Mouse (Mus musculus) kidney, embryonic 14.5 days (tissue): ENCODE results near the gene Srrt. TPM values are rescaled to one million over a fixed set of nuclear protein-coding genes. Genes with fewer than 3 reads are reported as not detected.

ENCODE experiments used
- ATAC-seq: fragments of 200-750 bp; cut with Nextera tagmentation; 2 replicates; pipeline ENCODE4 v1.8.0; 2017; ENCODE audit warnings: moderate number of reproducible peaks, mild to moderate bottlenecking, moderate TSS enrichment, moderate library complexity; ENCODE audit not compliant: low FRiP score, low TSS enrichment
- H3K27ac ChIP-seq: fragments of 300-500 bp; sonication (generic); 2 replicates; pipeline ENCODE4 v1.5.1; 2014; ENCODE audit warnings: low read depth, mild to moderate bottlenecking, low read length, moderate library complexity, mixed read lengths
- H3K27me3 ChIP-seq: fragments of 300-500 bp; sonication (generic); 2 replicates; pipeline ENCODE4 v1.6.1; 2014; ENCODE audit warnings: mild to moderate bottlenecking, low read length; ENCODE audit not compliant: control insufficient read depth, insufficient read depth
- H3K36me3 ChIP-seq: fragments of 300-500 bp; sonication (generic); 2 replicates; pipeline ENCODE4 v1.6.1; 2014; ENCODE audit warnings: low read length, mixed read lengths; ENCODE audit not compliant: control insufficient read depth, insufficient read depth
- H3K4me1 ChIP-seq: fragments of 300-500 bp; sonication (generic); 2 replicates; pipeline ENCODE4 v1.6.1; 2014; ENCODE audit warnings: low read length, mixed read lengths; ENCODE audit not compliant: control insufficient read depth, insufficient read depth
- H3K4me2 ChIP-seq: fragments of 300-500 bp; sonication (generic); replicated peaks from 2 replicates; pipeline ENCODE4 v1.6.1; 2014; ENCODE audit warnings: low read depth, mild to moderate bottlenecking, low read length
- H3K4me3 ChIP-seq: fragments of 300-500 bp; sonication (generic); 2 replicates; pipeline ENCODE4 v1.5.1; 2014; ENCODE audit warnings: mild to moderate bottlenecking, low read length
- H3K9ac ChIP-seq: fragments of 300-500 bp; sonication (generic); 2 replicates; pipeline ENCODE4 v1.6.1; 2014; ENCODE audit warnings: low read depth, mild to moderate bottlenecking, low read length, moderate library complexity
- H3K9me3 ChIP-seq: fragments of 300-500 bp; sonication (generic); 2 replicates; pipeline ENCODE4 v1.6.1; 2016; ENCODE audit warnings: low read length; ENCODE audit not compliant: control insufficient read depth
- WGBS: fragments of 180-500 bp; shearing (Covaris S2); extraction: QIAGEN DNeasy Blood & Tissue Kit; methylation state at CpG from one replicate; pipeline ENCODE4 v1.1.7; 2014; 5-methylcytosine and 5-hydroxymethylcytosine counted together
- polyA plus RNA-seq: library from polyadenylated mRNA; unstranded; fragments of >200 nt; fragmentation: Nextera tagmentation; extraction: Ambion mirVana; gene quantifications from 2 replicates; pipeline ENCODE4 v1.2.1, GENCODE M21; 2014

The Srrt gene
- polyA plus RNA-seq, 1 experiment from 2014 or later, result 141 TPM

GRCm38 (mm10) chr5:137340222-137340621 lies 32.7 kb upstream of the Srrt start:
- H3K4me3 ChIP-seq, result no peak overlapping the region
- no peak overlapping the region for H3K9ac ChIP-seq
- H3K4me1 ChIP-seq, result peaks cover 21% of the 10 kb centered on the region
- no peaks in the 10 kb centered on the region for H3K27me3 ChIP-seq
- H3K27ac ChIP-seq, result peak overlapping the region; percentile 68; the same call in 1 of the 2 replicates
- 80% methylated on average over 6 of the region's 6 CpGs for WGBS
- no peaks in the 10 kb centered on the region for H3K36me3 ChIP-seq
- ATAC-seq, result no peak
- no peak overlapping the region for H3K4me2 ChIP-seq
- no peaks in the 10 kb centered on the region for H3K9me3 ChIP-seq

- Histone ChIP-seq H3K9me3 (no peaks in the 10 kb centered on the region), H3K4me2 (peak overlapping the region; percentile 64), H3K27me3 (no peaks in the 10 kb centered on the region), H3K27ac (peak overlapping the region; percentile 83), H3K4me1 (peaks cover 21% of the 10 kb centered on the region), H3K4me3 (peak overlapping the region; percentile 37), H3K9ac (peak overlapping the region; percentile 61), H3K36me3 (no peaks in the 10 kb centered on the region)
- 6% methylated on average over 22 of the region's 22 CpGs for WGBS
- peak; percentile 58 for ATAC-seq
Measured at GRCm38 (mm10) chr5:137339290-137339979, 32.0 kb upstream of the Srrt start.

GRCm38 (mm10) chr5:137338663-137339289 lies 31.3 kb upstream of the Srrt start:
- H3K27me3 ChIP-seq, result no peaks in the 10 kb centered on the region
- H3K36me3 ChIP-seq, result no peaks in the 10 kb centered on the region
- H3K4me2 ChIP-seq, result peak overlapping the region; percentile 64
- peak overlapping the region; percentile 37 for H3K4me3 ChIP-seq
- peak overlapping the region; percentile 61 for H3K9ac ChIP-seq
- peak; percentile 17 for ATAC-seq
- under 1% methylated on average over 11 of the region's 11 CpGs for WGBS
- H3K9me3 ChIP-seq, result no peaks in the 10 kb centered on the region
- peaks cover 25% of the 10 kb centered on the region for H3K4me1 ChIP-seq
- peak overlapping the region; percentile 83 for H3K27ac ChIP-seq

GRCm38 (mm10) chr5:137338256-137338655 lies 30.8 kb upstream of the Srrt start:
- H3K4me2 ChIP-seq, result peak overlapping the region; percentile 64
- no peaks in the 10 kb centered on the region for H3K9me3 ChIP-seq
- H3K27ac ChIP-seq, result peak overlapping the region; percentile 83
- H3K4me1 ChIP-seq, result peaks cover 25% of the 10 kb centered on the region
- peak; percentile 78 for ATAC-seq
- no peaks in the 10 kb centered on the region for H3K27me3 ChIP-seq
- peak overlapping the region; percentile 61 for H3K9ac ChIP-seq
- peak overlapping the region; percentile 37 for H3K4me3 ChIP-seq
- under 1% methylated on average over 19 of the region's 19 CpGs for WGBS
- no peaks in the 10 kb centered on the region for H3K36me3 ChIP-seq

GRCm38 (mm10) chr5:137337190-137337589 lies 29.7 kb upstream of the Srrt start:
- WGBS, result 55% methylated on average over 8 of the region's 8 CpGs
- no peak overlapping the region for H3K4me3 ChIP-seq
- H3K4me2 ChIP-seq, result no peak overlapping the region
- H3K9me3 ChIP-seq, result no peaks in the 10 kb centered on the region
- peak overlapping the region; percentile 18; the same call in 1 of the 2 replicates for H3K9ac ChIP-seq
- no peak for ATAC-seq
- H3K36me3 ChIP-seq, result no peaks in the 10 kb centered on the region
- H3K27ac ChIP-seq, result peak overlapping the region; percentile 83; the same call in 1 of the 2 replicates
- no peaks in the 10 kb centered on the region for H3K27me3 ChIP-seq
- peaks cover 32% of the 10 kb centered on the region for H3K4me1 ChIP-seq

GRCm38 (mm10) chr5:137335066-137335465 lies 27.6 kb upstream of the Srrt start:
- H3K4me1 ChIP-seq, result peaks cover 32% of the 10 kb centered on the region
- no peak overlapping the region for H3K4me2 ChIP-seq
- no peaks in the 10 kb centered on the region for H3K36me3 ChIP-seq
- no peak overlapping the region for H3K27ac ChIP-seq
- no peak for ATAC-seq
- H3K9me3 ChIP-seq, result no peaks in the 10 kb centered on the region
- H3K9ac ChIP-seq, result no peak overlapping the region
- H3K27me3 ChIP-seq, result no peaks in the 10 kb centered on the region
- 73% methylated on average over 6 of the region's 6 CpGs for WGBS
- H3K4me3 ChIP-seq, result no peak overlapping the region

- peak overlapping the region; percentile 89 for H3K4me2 ChIP-seq
- ATAC-seq, result no peak
- H3K9me3 ChIP-seq, result no peaks in the 10 kb centered on the region
- peak overlapping the region; percentile 71 for H3K4me3 ChIP-seq
- H3K4me1 ChIP-seq, result peaks cover 26% of the 10 kb centered on the region
- no peak overlapping the region for H3K27ac ChIP-seq
- H3K36me3 ChIP-seq, result no peaks in the 10 kb centered on the region
- H3K27me3 ChIP-seq, result no peaks in the 10 kb centered on the region
- no peak overlapping the region for H3K9ac ChIP-seq
- WGBS, result 64% methylated on average over 10 of the region's 10 CpGs
Measured at GRCm38 (mm10) chr5:137334317-137334716, 26.8 kb upstream of the Srrt start.

GRCm38 (mm10) chr5:137333512-137334174 lies 26.2 kb upstream of the Srrt start, which contains the start of gene Slc12a9:
Gene Slc12a9 (minus strand): TSS chr5:137333597.
- peak within 1 kb of the TSS; percentile 71 for H3K4me3 ChIP-seq
- H3K4me1 ChIP-seq, result peaks cover 19% of the 10 kb centered on the region
- H3K36me3 ChIP-seq, result no peaks in the 10 kb centered on the region
- peak within 1 kb of the TSS; percentile 70 for H3K9ac ChIP-seq
- WGBS, result under 1% methylated on average over 44 of the region's 44 CpGs
- H3K27ac ChIP-seq, result peak within 1 kb of the TSS; percentile 47; the same call in 1 of the 2 replicates
- ATAC-seq, result peak; percentile 91
- no peaks in the 10 kb centered on the region for H3K27me3 ChIP-seq
- H3K9me3 ChIP-seq, result no peaks in the 10 kb centered on the region
- H3K4me2 ChIP-seq, result peak within 1 kb of the TSS; percentile 89
